Mouse (Mus musculus) intestine, embryonic 15.5 days (tissue): Measurements from ENCODE around the gene Sfn. TPM values are rescaled to one million over a fixed set of nuclear protein-coding genes. Genes with fewer than 3 reads are reported as not detected.

Experiments used
- ATAC-seq: fragments of 200-750 bp; cut with Nextera tagmentation; 2 replicates; pipeline ENCODE4 v1.8.0; 2017; ENCODE audit warnings: moderate TSS enrichment, moderate library complexity
- H3K27ac ChIP-seq: fragments of 300-500 bp; sonication (generic); 2 replicates; pipeline ENCODE4 v1.5.1; 2015; ENCODE audit warnings: mild to moderate bottlenecking, inconsistent platforms
- H3K27me3 ChIP-seq: fragments of 300-500 bp; sonication (generic); replicated peaks from 2 replicates; pipeline ENCODE4 v1.6.1; 2015; ENCODE audit warnings: inconsistent platforms
- H3K36me3 ChIP-seq: fragments of 300-500 bp; sonication (generic); 2 replicates; pipeline ENCODE4 v1.6.1; 2015; ENCODE audit warnings: inconsistent platforms
- H3K4me1 ChIP-seq: fragments of 300-500 bp; sonication (generic); replicated peaks from 2 replicates; pipeline ENCODE4 v1.6.1; 2015; ENCODE audit warnings: inconsistent platforms
- H3K4me2 ChIP-seq: fragments of 300-500 bp; sonication (generic); replicated peaks from 2 replicates; pipeline ENCODE4 v1.6.1; 2015; ENCODE audit warnings: mild to moderate bottlenecking, inconsistent platforms
- H3K4me3 ChIP-seq: fragments of 300-500 bp; sonication (generic); replicated peaks from 2 replicates; pipeline ENCODE4 v1.5.1; 2015; ENCODE audit warnings: inconsistent platforms
- H3K9ac ChIP-seq: fragments of 300-500 bp; sonication (generic); 2 replicates; pipeline ENCODE4 v1.6.1; 2015; ENCODE audit warnings: inconsistent platforms
- H3K9me3 ChIP-seq: fragments of 300-500 bp; sonication (generic); 2 replicates; pipeline ENCODE4 v1.6.1; 2016; ENCODE audit warnings: inconsistent platforms
- WGBS: fragments of 180-500 bp; shearing (Covaris S2); methylation state at CpG from one replicate; pipeline ENCODE4 v1.1.7; 2015; 5-methylcytosine and 5-hydroxymethylcytosine counted together
- polyA plus RNA-seq: library from polyadenylated mRNA; unstranded; fragments of >200 nt; fragmentation: Nextera tagmentation; extraction: Ambion mirVana; gene quantifications from 2 replicates; pipeline ENCODE4 v1.2.1, GENCODE M21; 2015

Gene Sfn
- polyA plus RNA-seq, 1 experiment from 2014 or later: 47.4 TPM

DNA sequence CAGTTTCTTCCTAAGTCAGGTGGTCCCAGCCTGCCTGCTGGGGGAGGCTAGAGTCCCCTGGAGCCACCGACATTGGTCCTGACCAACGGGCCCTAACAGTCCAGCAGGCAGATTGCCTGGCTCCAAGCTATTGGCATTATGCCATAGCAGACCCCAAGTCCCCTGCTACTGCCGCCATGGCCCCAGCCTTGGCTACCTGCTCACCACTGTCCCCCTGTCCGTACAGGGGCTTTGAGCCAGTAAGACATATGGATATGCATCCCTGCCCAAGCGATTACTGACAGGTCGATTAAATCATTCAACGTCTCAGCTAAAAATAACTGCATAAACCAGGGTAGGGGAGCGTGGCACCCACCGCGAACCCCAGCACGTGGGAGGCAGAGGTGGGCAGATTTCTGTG lies 16.0 kb upstream of the Sfn start:
- no peaks in the 10 kb centered on the region for H3K9me3 ChIP-seq
- H3K27ac ChIP-seq: no peak overlapping the region
- no peak overlapping the region for H3K4me3 ChIP-seq
- 92% methylated on average over 11 of the region's 11 CpGs for WGBS
- 0 out of 2 replicates have a peak, but pooled peaks have one; percentile 14 for ATAC-seq
- no peaks in the 10 kb centered on the region for H3K4me1 ChIP-seq
- H3K27me3 ChIP-seq: no peaks in the 10 kb centered on the region
- no peak overlapping the region for H3K9ac ChIP-seq
- peaks cover 15% of the 10 kb centered on the region for H3K36me3 ChIP-seq
- H3K4me2 ChIP-seq: no peak overlapping the region

DNA sequence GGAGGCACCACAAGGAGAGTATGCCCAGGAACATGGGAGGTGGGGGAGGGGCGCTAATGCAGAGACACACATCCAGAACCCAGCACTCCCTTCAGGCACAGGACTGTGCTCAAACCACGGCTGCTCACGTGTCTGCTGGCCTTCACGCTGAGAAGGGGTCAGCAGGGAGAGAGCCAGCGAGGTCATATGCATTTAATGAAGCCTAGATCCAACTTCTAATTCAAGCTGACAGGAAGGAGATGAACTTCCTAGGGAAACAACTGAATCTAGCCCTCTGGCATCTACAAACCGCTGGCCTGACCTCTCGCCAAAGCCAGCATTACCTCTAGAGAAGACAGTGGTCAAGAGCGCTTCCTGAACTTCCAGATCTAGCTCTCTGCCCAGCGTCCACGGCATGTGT lies 13.4 kb upstream of the Sfn start:
- WGBS: 85% methylated on average over 10 of the region's 10 CpGs
- Histone ChIP-seq H3K27me3 (no peaks in the 10 kb centered on the region), H3K4me2 (no peak overlapping the region), H3K27ac (no peak overlapping the region), H3K4me1 (no peaks in the 10 kb centered on the region), H3K9ac (no peak overlapping the region), H3K9me3 (no peaks in the 10 kb centered on the region), H3K36me3 (peaks cover 29% of the 10 kb centered on the region), H3K4me3 (no peak overlapping the region)
- no peak for ATAC-seq

DNA sequence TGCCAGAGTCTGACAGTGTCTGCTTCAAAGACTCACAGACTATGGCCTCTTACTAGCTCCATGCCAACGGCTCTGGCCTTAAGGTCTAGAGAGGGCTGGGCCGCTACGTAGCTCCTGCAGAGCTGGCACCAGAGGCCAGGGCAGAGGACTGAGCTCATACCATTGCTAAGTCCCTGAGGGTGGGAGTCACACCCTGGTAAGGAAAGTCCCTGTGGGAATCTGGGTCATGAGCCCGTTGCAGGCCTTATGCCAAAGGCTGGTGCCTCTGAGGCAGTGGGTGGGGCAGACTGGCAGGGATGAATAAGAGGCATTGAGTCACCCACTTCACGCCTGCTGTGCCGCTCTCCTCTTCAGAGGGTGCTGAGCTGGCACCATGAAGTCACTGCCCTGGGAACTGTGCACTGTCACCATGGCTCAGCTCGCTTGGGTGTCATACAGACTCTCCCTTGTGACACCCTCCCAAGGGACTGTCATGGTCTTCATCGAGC lies 12.3 kb upstream of the Sfn start:
- H3K9ac ChIP-seq: no peak overlapping the region
- 88% methylated on average over 8 of the region's 8 CpGs for WGBS
- H3K27me3 ChIP-seq: no peaks in the 10 kb centered on the region
- no peak overlapping the region for H3K27ac ChIP-seq
- no peak for ATAC-seq
- no peak overlapping the region for H3K4me3 ChIP-seq
- H3K4me1 ChIP-seq: no peaks in the 10 kb centered on the region
- H3K4me2 ChIP-seq: no peak overlapping the region
- H3K36me3 ChIP-seq: peaks cover 29% of the 10 kb centered on the region
- H3K9me3 ChIP-seq: no peaks in the 10 kb centered on the region

DNA sequence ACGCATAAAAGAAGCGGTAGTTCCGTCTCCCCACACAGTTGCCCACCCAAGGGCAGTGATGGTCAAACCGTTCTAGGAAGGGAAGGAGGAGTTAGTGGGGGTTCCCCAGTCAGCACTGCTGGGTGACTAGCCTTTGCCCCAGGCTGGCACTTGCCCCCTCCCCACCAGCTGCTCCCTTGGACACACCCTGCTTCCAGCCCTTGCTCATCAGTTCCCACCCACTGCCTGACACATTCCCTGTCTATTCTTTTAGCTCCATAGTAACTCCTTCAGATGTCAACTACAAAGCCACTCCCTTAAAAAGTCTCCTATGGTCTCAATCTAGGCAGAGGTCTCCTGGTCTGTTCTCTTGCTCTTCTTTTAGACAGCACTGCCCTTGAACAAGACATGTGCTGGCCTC lies 11.9 kb upstream of the Sfn start:
- Histone ChIP-seq H3K36me3 (peaks cover 29% of the 10 kb centered on the region), H3K9ac (no peak overlapping the region), H3K27me3 (no peaks in the 10 kb centered on the region), H3K4me1 (no peaks in the 10 kb centered on the region), H3K4me3 (no peak overlapping the region), H3K9me3 (no peaks in the 10 kb centered on the region), H3K4me2 (no peak overlapping the region), H3K27ac (no peak overlapping the region)
- 85% methylated on average over 4 of the region's 4 CpGs for WGBS
- no peak for ATAC-seq

DNA sequence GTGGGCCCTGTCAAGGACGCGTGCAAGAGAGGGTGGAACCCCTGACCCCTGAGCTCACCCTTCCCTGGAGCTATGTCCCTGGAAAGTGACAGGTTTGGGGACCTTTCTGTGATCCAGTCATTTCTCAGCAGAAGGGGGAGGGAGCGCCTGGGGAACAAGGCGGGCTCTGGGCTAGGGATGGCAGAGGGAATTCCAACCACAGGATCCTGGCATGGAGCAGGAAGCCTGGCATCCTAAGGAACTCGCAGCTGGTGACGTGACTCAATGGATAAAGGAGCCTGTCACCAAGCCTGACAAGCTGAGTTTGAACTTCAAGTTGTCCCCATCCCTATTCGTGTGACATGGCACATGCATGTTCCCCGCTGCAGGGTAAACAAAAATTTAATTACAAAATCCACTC lies 11.1 kb upstream of the Sfn start:
- Histone ChIP-seq H3K4me2 (no peak overlapping the region), H3K27ac (no peak overlapping the region), H3K9me3 (no peaks in the 10 kb centered on the region), H3K4me1 (no peaks in the 10 kb centered on the region), H3K4me3 (no peak overlapping the region), H3K36me3 (peaks cover 29% of the 10 kb centered on the region), H3K9ac (no peak overlapping the region), H3K27me3 (no peaks in the 10 kb centered on the region)
- no peak for ATAC-seq
- WGBS: 92% methylated on average over 8 of the region's 8 CpGs

DNA sequence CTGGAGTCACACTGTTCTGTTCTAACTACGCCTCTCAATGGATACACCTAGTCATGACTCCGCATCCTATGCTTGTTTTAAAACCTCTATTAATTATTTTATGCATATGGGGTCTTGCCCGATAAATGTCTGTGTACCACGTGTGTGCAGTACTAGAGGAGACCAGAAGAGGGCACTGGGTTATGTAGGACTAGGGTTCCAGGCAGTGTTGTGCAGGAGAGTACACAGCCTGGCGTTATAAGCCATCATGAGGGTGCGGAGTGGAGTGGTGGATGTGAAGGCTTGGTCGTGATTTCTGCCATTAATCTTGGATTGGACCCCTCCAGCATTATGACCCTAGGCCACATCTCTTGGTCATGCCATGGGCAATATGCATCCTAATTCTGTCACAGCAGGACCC lies 10.4 kb upstream of the Sfn start:
- Histone ChIP-seq H3K4me2 (no peak overlapping the region), H3K27me3 (no peaks in the 10 kb centered on the region), H3K9me3 (no peaks in the 10 kb centered on the region), H3K9ac (no peak overlapping the region), H3K36me3 (peaks cover 29% of the 10 kb centered on the region), H3K4me3 (no peak overlapping the region), H3K4me1 (no peaks in the 10 kb centered on the region), H3K27ac (no peak overlapping the region)
- no peak for ATAC-seq
- WGBS: 95% methylated on average over 7 of the region's 7 CpGs

DNA sequence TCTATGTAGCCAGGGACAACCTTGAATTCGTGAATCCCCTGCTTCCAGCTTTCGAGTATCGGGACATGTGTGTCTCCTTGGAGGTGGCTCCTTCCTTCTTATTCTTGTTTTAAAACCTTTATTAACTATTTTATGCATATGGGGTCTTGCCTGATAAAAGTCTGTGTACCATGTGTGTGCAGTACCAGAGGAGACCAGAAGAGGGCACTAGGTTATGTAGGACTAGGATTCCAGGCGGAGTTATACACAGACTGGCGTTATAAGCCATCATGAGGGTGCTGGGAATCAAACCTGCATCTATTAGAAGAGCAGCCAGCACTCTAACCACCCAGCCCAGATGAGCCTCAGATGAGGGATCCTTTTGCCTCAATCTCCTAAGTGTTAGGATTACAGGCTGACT lies 9.8 kb upstream of the Sfn start:
- no peaks in the 10 kb centered on the region for H3K27me3 ChIP-seq
- WGBS: 99% methylated on average over 5 of the region's 5 CpGs
- no peak overlapping the region for H3K4me3 ChIP-seq
- H3K9me3 ChIP-seq: no peaks in the 10 kb centered on the region
- no peak for ATAC-seq
- H3K36me3 ChIP-seq: peaks cover 29% of the 10 kb centered on the region
- H3K9ac ChIP-seq: no peak overlapping the region
- no peak overlapping the region for H3K4me2 ChIP-seq
- no peak overlapping the region for H3K27ac ChIP-seq
- H3K4me1 ChIP-seq: 0 out of 2 replicates have a peak, but pooled peaks cover 4% of the 10 kb centered on the region

DNA sequence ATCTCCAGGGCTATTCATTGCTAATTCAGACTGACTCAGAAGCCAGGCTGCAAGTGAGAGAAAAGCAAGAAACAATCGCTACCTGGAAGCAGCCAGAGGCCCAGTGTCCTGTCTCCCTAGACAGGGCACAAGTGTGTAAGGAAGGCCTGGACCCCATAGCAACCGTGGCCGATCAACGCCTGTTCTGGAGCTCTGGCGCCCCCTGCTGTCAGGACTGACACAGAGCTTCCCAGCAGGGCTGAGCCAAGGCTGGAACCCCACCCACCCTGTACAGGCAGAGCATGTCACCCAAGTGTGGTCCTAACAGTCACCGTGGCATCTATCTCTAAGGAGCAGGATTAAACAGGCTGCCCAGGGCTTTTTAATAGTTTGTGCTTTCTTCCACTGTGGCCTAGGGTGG lies 7.8 kb upstream of the Sfn start:
- Histone ChIP-seq H3K36me3 (peaks cover 29% of the 10 kb centered on the region), H3K27me3 (no peaks in the 10 kb centered on the region), H3K9me3 (no peaks in the 10 kb centered on the region), H3K4me2 (no peak overlapping the region), H3K9ac (no peak overlapping the region), H3K27ac (no peak overlapping the region), H3K4me3 (no peak overlapping the region), H3K4me1 (0 out of 2 replicates have a peak, but pooled peaks cover 6% of the 10 kb centered on the region)
- WGBS: 18% methylated on average over 6 of the region's 6 CpGs
- peak; percentile 63 for ATAC-seq

DNA sequence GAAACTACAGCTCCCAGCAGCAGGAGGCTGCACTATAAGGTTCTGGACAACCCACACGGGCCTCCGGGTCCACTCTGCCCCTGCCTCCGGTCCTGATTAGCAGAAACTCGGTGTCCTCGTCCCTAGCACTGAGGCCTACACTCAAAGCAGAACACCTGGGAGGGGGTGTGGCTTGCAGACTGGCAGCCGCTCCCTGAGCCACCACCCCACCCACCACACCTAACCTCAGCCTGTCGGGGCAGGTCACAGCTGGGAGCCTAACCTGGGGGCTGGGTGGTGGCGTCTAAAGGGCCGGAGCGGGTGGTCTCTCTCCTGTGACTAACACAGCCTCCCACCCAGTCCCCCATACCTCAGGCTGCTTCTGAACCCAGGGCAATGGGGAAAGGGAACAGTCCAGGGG lies 5.3 kb upstream of the Sfn start:
- no peaks in the 10 kb centered on the region for H3K9me3 ChIP-seq
- H3K4me2 ChIP-seq: no peak overlapping the region
- 0 out of 2 replicates have a peak, but pooled peaks cover 6% of the 10 kb centered on the region for H3K4me1 ChIP-seq
- H3K36me3 ChIP-seq: peaks cover 7% of the 10 kb centered on the region
- ATAC-seq: peak; percentile 70
- WGBS: 65% methylated on average over 10 of the region's 10 CpGs
- H3K27me3 ChIP-seq: peaks cover under 1% of the 10 kb centered on the region; the same call in 1 of the 2 replicates
- H3K4me3 ChIP-seq: no peak overlapping the region
- H3K9ac ChIP-seq: no peak overlapping the region
- no peak overlapping the region for H3K27ac ChIP-seq

DNA sequence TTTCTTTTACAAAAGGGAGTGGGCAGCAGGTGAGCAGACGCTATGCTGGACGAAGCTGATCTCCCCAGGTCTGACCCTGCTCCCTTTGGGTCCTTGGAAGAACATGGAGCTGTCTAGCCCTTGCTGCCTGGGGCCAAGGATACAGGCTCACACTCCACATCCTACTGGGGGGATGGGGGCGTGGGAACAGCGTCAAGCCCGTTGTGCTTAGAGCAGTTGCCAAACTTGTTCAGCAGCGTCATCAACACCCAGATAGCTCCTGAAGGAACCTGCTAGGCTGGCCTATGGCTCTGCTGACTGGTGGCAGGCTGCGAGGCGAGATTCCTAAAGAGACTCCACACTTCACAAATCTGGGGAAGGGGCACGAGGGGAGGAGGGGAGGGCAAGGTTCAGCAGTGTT lies 3.4 kb upstream of the Sfn start:
- Histone ChIP-seq H3K4me1 (0 out of 2 replicates have a peak, but pooled peaks cover 6% of the 10 kb centered on the region), H3K9ac (no peak overlapping the region), H3K36me3 (no peaks in the 10 kb centered on the region; the same call in 1 of the 2 replicates), H3K9me3 (no peaks in the 10 kb centered on the region), H3K27ac (no peak overlapping the region), H3K27me3 (peaks cover 8% of the 10 kb centered on the region), H3K4me3 (no peak overlapping the region), H3K4me2 (no peak overlapping the region)
- 51% methylated on average over 9 of the region's 9 CpGs for WGBS
- no peak for ATAC-seq

DNA sequence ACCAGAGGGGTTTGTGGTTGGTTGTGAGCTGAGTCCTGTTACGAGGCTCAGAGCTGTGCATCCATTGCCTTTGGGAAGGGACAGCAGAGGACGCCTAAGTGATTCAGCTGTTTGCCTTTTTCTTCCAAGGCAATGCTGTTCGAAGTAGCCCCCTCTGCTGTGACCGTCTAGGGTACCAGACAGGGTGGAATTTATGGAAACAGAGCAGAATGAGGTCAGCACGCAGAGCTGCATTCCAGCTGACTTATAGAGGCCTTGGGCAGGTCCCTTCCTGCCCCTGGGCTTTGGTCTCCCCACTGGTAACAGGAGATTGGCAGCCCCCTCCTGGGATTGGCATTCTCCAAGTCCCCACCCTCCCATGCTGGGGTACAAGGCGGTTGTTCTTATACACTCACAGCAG lies 2.9 kb upstream of the Sfn start:
- Histone ChIP-seq H3K4me2 (no peak overlapping the region), H3K36me3 (no peaks in the 10 kb centered on the region; the same call in 1 of the 2 replicates), H3K4me1 (peaks cover 10% of the 10 kb centered on the region), H3K27ac (no peak overlapping the region), H3K9me3 (no peaks in the 10 kb centered on the region), H3K4me3 (no peak overlapping the region), H3K27me3 (peaks cover 13% of the 10 kb centered on the region), H3K9ac (no peak overlapping the region)
- 69% methylated on average over 6 of the region's 6 CpGs for WGBS
- ATAC-seq: no peak

DNA sequence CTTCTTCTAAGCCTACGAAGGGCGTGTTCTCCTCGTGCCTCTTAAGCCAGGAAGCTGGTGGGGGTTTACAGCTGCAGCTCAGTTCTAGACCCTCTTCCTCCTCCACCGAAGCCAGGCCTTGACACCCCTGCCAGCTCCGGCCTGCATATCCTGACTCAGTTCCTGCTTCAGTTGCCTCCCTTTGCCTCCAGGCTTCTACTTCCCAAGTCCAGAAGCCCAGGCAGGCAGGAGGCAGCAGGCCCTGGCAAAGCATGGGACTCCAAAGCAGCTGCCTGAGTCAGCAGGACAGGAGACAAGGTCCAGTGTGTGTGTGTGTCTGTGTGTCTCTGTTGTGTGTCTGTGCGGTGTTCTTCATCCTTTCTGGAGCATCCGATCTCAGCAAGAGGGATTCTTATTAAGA lies 2.2 kb upstream of the Sfn start:
- no peaks in the 10 kb centered on the region for H3K9me3 ChIP-seq
- peaks cover 13% of the 10 kb centered on the region for H3K27me3 ChIP-seq
- no peaks in the 10 kb centered on the region; the same call in 1 of the 2 replicates for H3K36me3 ChIP-seq
- ATAC-seq: no peak
- no peak overlapping the region for H3K4me3 ChIP-seq
- no peak overlapping the region for H3K27ac ChIP-seq
- H3K4me1 ChIP-seq: peaks cover 15% of the 10 kb centered on the region
- no peak overlapping the region for H3K4me2 ChIP-seq
- no peak overlapping the region for H3K9ac ChIP-seq
- WGBS: 81% methylated on average over 7 of the region's 7 CpGs

DNA sequence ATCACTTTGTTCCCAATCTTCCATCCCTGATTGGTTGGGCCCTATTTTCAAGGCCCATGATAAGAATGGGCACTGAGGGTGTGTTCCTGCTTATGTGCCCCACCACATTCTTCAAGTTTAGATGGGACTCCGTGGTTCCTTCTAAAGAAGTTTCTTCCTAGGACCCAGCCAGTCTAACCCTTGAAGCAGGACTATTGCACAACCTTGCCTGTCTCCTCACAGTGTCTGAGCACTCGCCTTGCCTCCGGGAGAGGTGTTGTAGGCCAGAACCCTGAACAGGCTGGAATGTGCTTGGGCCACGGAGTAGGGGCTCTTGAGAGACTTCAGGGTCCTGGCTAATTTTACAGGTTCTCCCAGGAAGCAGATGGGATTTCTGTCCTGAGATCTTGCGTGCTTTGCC lies 1.1 kb upstream of the Sfn start:
- H3K4me3 ChIP-seq: no peak overlapping the region

More for the DNA sequence above, 1.1 kb upstream of the Sfn start:
- WGBS: 88% methylated on average over 5 of the region's 5 CpGs
- peaks cover 13% of the 10 kb centered on the region for H3K27me3 ChIP-seq
- no peak overlapping the region for H3K27ac ChIP-seq
- H3K36me3 ChIP-seq: no peaks in the 10 kb centered on the region; the same call in 1 of the 2 replicates
- no peak for ATAC-seq
- H3K9me3 ChIP-seq: no peaks in the 10 kb centered on the region
- H3K4me1 ChIP-seq: peaks cover 17% of the 10 kb centered on the region
- no peak overlapping the region for H3K9ac ChIP-seq
- H3K4me2 ChIP-seq: no peak overlapping the region
